Mouse (Mus musculus): ENCODE measurements around the gene Myof. TPM values are rescaled to one million over a fixed set of nuclear protein-coding genes. Genes with fewer than 3 reads are reported as not detected.

The Myof gene
- polyA plus RNA-seq, 1 experiment: 428 TPM

GRCm38 (mm10) chr19:38003671-38004521 is 39.5 kb downstream of the Myof start:
- DNase-seq (ENCODE audit: low spot score): no peak

DNA sequence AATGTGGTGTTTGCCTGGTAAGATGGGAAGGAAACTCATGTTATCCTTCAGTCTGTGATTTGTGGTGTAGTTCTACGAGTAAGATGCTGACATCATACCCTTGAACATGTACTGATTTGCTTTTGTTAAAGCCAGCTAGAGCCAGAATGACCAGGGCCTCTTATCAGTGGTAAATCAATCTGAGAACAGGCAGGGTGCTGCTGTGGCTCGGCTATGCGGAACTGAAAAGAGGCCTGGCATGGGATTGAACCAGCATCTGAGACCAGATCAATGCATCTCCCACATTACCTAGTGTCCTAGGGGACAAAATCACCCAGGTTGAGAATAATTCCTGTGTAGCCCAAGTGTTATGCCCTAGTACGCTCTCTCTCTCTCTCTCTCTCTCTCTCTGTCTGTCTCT is 40.6 kb downstream of the Myof start:
- no peak for DNase-seq (ENCODE audit: low spot score)

DNA sequence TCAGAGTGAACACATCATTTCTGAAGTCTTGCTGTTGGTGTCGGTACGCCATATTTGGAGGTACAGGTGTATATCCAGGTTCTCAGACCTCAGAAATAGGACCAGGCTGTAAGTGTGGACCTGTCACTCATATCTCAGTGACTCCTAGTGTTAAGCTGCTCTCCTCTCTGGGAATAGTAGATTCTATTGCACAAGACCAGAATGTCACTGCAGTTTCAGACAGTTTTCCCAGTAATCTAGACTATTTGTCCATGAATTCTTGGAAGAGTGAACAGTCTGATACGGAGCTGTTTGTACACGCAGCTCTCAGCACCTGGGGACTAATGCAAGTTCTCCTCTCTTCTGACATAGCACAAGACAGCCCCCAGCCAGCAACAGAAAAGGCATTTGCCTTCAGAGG is 42.4 kb downstream of the Myof start:
- DNase-seq (ENCODE audit: low spot score): no peak

DNA sequence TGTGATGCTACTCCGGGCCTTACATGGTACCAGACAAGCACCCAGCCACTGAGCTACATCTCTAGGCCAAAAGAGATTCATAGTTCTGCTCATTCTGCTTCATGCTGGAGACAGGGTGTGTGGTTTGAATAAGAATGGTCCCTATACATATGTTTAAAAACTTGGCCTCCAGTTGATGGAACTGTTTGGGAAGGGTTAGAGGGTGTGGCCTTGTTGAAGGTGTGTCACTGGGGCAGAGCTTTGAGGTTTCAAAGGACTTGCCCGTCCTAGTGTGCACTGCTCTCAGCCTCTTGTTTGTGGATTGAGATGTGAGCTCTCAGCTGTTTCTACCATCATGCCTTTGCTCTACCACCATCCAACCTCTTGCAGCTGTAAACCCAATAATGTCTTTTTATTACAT is 43.4 kb downstream of the Myof start:
- no peak for DNase-seq (ENCODE audit: low spot score)

DNA sequence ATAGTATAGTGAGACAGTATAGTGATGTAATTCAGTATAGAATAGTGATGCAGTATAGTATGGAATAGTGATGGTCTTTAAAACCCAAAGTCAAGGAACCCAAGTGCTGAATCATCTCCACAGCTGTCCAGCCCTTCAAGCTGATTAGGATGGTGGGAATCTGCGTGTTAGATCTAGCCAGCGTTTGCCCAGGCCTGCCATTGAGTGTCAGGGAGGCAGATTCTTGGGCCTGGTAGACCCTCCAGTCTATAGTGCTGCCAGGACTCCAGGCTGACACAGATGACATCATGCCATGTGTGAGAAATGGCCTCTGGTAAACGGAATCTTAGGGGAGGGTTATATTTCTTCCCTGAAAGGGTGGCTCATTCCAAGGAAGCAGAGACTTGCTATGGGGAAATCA is 49.1 kb downstream of the Myof start:
- DNase-seq (ENCODE audit: low spot score): no peak

- DNase-seq (ENCODE audit: low spot score): no peak
Observed at GRCm38 (mm10) chr19:37992184-37992554, 51.2 kb downstream of the Myof start.

DNA sequence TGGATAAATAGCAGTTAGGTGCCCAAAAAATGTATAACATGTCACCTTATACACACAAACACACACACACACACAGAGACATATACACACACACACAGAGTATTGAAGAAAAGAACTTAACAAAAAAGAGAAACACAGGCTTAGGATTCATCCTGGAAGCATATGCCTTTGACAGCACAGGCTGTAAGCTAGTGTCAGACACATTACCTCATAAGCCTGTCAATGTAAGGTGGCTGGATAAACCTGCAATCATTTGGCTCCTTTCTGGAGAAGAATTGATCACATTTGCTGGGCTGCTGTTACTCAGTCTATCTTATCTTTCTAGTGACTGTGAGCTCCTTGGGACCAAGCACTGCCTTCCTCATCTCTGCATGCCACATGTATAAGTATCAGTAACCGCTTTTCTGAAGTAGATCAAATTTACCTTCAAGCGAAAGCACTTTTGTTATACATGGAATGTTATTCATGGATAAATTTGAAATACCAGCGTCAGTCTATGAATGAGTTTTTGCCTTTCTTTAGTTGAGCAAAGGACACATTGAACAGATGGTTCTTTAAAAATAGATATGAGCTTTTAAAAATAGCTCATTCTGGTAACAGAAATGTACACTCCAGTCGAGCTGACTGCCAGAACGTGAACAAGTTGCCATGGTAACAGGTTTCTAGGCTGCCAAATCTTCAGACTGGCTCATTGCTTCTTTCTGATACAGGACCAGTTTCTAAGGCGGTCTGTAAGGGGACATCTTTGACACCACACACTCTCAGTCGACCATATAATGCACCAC is 51.8 kb downstream of the Myof start:
- DNase-seq (ENCODE audit: low spot score): no peak

- DNase-seq (ENCODE audit: low spot score): no peak
Observed at GRCm38 (mm10) chr19:37989971-37990370, 53.4 kb downstream of the Myof start.

GRCm38 (mm10) chr19:37988156-37988555 is 55.2 kb downstream of the Myof start:
- DNase-seq (ENCODE audit: low spot score): no peak

- DNase-seq (ENCODE audit: low spot score): no peak
Observed at GRCm38 (mm10) chr19:37985730-37986129, 57.6 kb downstream of the Myof start.

- DNase-seq (ENCODE audit: low spot score): no peak
Observed at GRCm38 (mm10) chr19:37975951-37976350, 67.4 kb downstream of the Myof start.

- no peak for DNase-seq (ENCODE audit: low spot score)
Observed at GRCm38 (mm10) chr19:37970571-37970970, 72.8 kb downstream of the Myof start.

DNA sequence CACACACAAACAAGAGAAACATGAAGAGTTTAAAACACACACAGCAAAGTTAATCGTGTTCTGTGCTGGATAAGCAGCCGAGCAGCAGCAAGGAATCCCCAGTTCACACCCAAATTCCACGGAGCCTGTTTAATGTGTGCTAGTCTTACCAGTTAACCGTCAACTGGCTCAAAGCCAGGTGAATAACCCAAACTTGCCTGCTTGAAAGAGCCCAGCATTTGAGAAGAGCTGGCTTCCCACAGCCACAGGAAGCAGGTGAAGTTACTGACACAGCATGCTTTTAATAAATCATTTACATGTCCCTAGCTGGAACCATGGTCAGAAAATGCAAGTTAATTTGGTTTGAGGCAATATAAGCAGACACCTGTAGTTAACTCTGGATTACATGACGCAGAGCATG is 73.4 kb downstream of the Myof start:
- no peak for DNase-seq (ENCODE audit: low spot score)

GRCm38 (mm10) chr19:37965828-37966227 is 77.5 kb downstream of the Myof start:
- no peak for DNase-seq (ENCODE audit: low spot score)

- DNase-seq (ENCODE audit: low spot score): no peak
Observed at GRCm38 (mm10) chr19:37963421-37963820, 80.0 kb downstream of the Myof start.

DNA sequence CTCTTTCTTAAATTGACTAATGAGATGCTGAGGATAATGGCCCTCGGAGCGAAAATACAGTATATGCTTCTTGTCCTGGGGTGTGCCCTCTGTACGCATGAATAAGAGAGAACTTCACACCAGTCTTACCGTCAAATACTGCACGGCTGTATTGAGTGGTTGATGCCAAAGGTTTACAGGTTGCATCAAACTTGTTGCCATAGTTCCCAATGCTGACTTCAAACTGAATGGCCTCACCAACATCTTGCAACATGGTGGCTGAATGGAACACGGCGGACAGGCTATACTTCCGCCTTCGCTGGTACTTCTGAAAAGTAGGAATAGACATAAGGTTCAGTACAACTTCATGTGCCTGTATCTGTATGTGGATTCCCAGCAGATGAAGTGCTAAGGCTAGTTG is 82.6 kb downstream of the Myof start:
- DNase-seq (ENCODE audit: low spot score): no peak

GRCm38 (mm10) chr19:37959543-37960215 is 83.7 kb downstream of the Myof start:
- no peak for DNase-seq (ENCODE audit: low spot score)

DNA sequence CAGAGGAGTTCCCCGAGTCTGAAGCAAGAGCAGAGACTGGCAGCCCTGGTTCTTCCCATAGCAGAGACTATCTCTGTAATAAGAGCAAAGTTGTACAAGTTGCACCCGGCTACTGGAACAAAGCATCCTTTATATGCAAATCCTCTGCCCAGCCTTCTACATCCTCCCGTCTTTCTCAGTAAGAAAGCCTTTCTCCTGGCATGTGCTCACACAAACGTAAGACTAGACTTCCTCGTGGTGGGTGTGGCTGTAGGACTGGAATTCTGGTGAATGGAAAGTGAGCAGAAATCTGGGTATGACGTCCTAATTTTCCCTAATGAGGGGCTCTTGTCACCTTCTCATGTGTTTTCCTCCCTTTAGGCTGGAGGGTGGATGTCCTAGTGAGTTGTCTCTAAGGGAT is 84.3 kb downstream of the Myof start:
- DNase-seq (ENCODE audit: low spot score): no peak

- DNase-seq (ENCODE audit: low spot score): no peak
Observed at GRCm38 (mm10) chr19:37957256-37957655, 86.1 kb downstream of the Myof start.

- no peak for DNase-seq (ENCODE audit: low spot score)
Observed at GRCm38 (mm10) chr19:37956006-37956405, 87.4 kb downstream of the Myof start.

- no peak for DNase-seq (ENCODE audit: low spot score)
Observed at GRCm38 (mm10) chr19:37955425-37956001, 87.9 kb downstream of the Myof start.

DNA sequence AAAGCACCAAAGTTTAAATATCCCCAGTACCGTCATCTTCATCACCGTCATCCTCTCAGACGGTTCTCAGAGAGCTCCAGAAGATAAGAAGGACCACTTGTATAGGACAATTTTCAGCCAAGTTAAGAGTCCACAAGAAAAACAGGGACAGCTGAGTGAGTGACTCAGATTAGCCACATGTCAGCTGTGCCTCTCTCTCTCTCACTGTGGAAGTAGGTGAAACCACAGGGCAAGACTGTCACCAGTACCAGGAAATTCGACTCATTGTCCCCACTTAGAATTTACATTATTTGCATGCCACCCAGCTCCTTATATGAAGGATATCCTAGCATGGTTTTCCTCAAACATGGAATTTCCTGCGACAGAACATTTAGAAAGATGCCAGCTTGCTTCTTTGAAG is 88.6 kb downstream of the Myof start:
- DNase-seq (ENCODE audit: low spot score): no peak
